11 mouse cellular contexts compared by ENCODE assay signal in the genomic region with DNA sequence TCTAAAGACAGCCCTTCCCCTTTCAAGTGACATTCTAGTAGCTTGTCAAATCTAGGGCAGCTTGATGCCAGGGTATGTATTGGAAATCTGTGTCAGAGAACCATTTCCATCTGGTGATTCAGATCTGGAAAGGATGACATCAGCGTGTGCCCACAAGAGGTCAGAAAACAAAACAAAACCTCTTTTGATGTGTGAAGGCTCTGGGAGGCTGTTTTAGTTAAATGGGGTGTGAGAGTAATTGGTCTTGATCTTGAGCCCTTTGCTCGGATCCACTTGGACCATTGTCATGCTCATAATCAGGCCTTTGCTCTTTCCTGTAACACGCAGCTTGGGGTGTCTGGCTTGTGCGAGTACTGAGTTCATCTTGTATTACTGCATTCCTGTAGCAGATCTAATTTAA. TPM values are rescaled to one million over a fixed set of nuclear protein-coding genes. Genes with fewer than 3 reads are reported as not detected.
DNase-seq lines count a peak whose midpoint lies in the region; ATAC-seq and TF ChIP-seq lines count a peak whose summit lies in the region.
"Had no signal": no experiment of that assay in that cellular context is flagged by ENCODE, and none has a peak within 500 bp of the region (broad histone marks: within the 10 kb centered on the region; RNA-seq: fewer than 3 reads in every experiment).

No protein-coding gene starts in this region.

- H3K36me3 ChIP-seq in embryonic facial prominence, embryonic 13.5 days: peaks cover 5% of the 10 kb centered on the region; the same call in 1 of the 2 replicates
- H3K36me3 ChIP-seq in embryonic facial prominence, embryonic 10.5 days (replicated peaks): peaks cover 11% of the 10 kb centered on the region
- H3K36me3 ChIP-seq in lung, embryonic 15.5 days: 0 out of 2 replicates have a peak, but pooled peaks cover 9% of the 10 kb centered on the region
- H3K36me3 ChIP-seq in embryonic facial prominence, embryonic 15.5 days: no peaks in the 10 kb centered on the region
- peaks cover 1% of the 10 kb centered on the region; the same call in 1 of the 2 replicates for H3K36me3 ChIP-seq in small intestine, adult 2 months (ENCODE audit: control insufficient read depth, insufficient read depth, low read length)
- no peaks in the 10 kb centered on the region for H3K36me3 ChIP-seq in kidney, embryonic 16.5 days (ENCODE audit: insufficient read depth, low read length)

- no peak overlapping the region for H3K4me2 ChIP-seq in embryonic facial prominence, embryonic 13.5 days
- no peak overlapping the region for H3K4me2 ChIP-seq in lung, embryonic 15.5 days
- no peak overlapping the region for H3K4me2 ChIP-seq in embryonic facial prominence, embryonic 15.5 days (replicated peaks)
- H3K4me2 ChIP-seq in kidney, embryonic 16.5 days (replicated peaks; ENCODE audit: low read depth, low read length): no peak overlapping the region
- H3K4me2 ChIP-seq: midbrain, embryonic 11.5 days had no signal

- H3K9me3 ChIP-seq in embryonic facial prominence, embryonic 13.5 days: no peaks in the 10 kb centered on the region
- no peaks in the 10 kb centered on the region for H3K9me3 ChIP-seq in embryonic facial prominence, embryonic 10.5 days
- no peaks in the 10 kb centered on the region for H3K9me3 ChIP-seq in lung, embryonic 15.5 days
- no peaks in the 10 kb centered on the region for H3K9me3 ChIP-seq in embryonic facial prominence, embryonic 15.5 days (replicated peaks)
- H3K9me3 ChIP-seq in kidney, embryonic 16.5 days (ENCODE audit: low read length): no peaks in the 10 kb centered on the region

- ATAC-seq in embryonic facial prominence, embryonic 13.5 days (ENCODE audit: insufficient number of reproducible peaks, insufficient read depth, low FRiP score, low TSS enrichment, low read depth): no peak
- ATAC-seq in lung, embryonic 15.5 days (ENCODE audit: borderline replicate concordance, extremely low read depth, low FRiP score, low TSS enrichment): no peak
- ATAC-seq in embryonic facial prominence, embryonic 15.5 days (ENCODE audit: insufficient number of reproducible peaks, low FRiP score, low TSS enrichment, low read depth): no peak
- no peak for ATAC-seq in kidney, embryonic 16.5 days (ENCODE audit: low FRiP score, low TSS enrichment)

- peaks cover 42% of the 10 kb centered on the region for H3K4me1 ChIP-seq in embryonic facial prominence, embryonic 13.5 days
- H3K4me1 ChIP-seq in embryonic facial prominence, embryonic 10.5 days: peaks cover 43% of the 10 kb centered on the region
- H3K4me1 ChIP-seq in lung, embryonic 15.5 days: peaks cover 58% of the 10 kb centered on the region
- H3K4me1 ChIP-seq in lung, adult 2 months (ENCODE audit: control insufficient read depth, insufficient read depth, low read length): peaks cover 49% of the 10 kb centered on the region
- peaks cover 45% of the 10 kb centered on the region for H3K4me1 ChIP-seq in embryonic facial prominence, embryonic 15.5 days
- peaks cover 30% of the 10 kb centered on the region for H3K4me1 ChIP-seq in small intestine, adult 2 months (ENCODE audit: control insufficient read depth, insufficient read depth, insufficient read length, low read length)
- peaks cover 41% of the 10 kb centered on the region for H3K4me1 ChIP-seq in kidney, embryonic 16.5 days (ENCODE audit: insufficient read depth, low read length)

- DNase-seq in embryonic facial prominence, embryonic 10.5 days (ENCODE audit: low spot score): no peak
- no peak for DNase-seq in lung, adult 2 months
- DNase-seq in spleen, adult 12 weeks (ENCODE audit: low spot score): no peak
- DNase-seq: kidney, postnatal 10 days; right cerebral cortex, postnatal 4 days had no signal

- H3K27ac ChIP-seq in embryonic facial prominence, embryonic 13.5 days: peak overlapping the region; percentile 33; the same call in 1 of the 2 replicates
- H3K27ac ChIP-seq in embryonic facial prominence, embryonic 10.5 days (replicated peaks): no peak overlapping the region
- peak overlapping the region; percentile 52 for H3K27ac ChIP-seq in lung, embryonic 15.5 days
- H3K27ac ChIP-seq in embryonic facial prominence, embryonic 15.5 days (replicated peaks): 0 out of 2 replicates have a peak overlapping the region, but pooled peaks have one; percentile 56
- peak overlapping the region; percentile 44; the same call in 1 of the 2 replicates for H3K27ac ChIP-seq in small intestine, adult 2 months (ENCODE audit: insufficient read depth, low read depth, low read length)
- H3K27ac ChIP-seq in kidney, embryonic 16.5 days (ENCODE audit: low read length): no peak overlapping the region

- H3K27me3 ChIP-seq in embryonic facial prominence, embryonic 13.5 days: no peaks in the 10 kb centered on the region
- H3K27me3 ChIP-seq in embryonic facial prominence, embryonic 10.5 days (replicated peaks; ENCODE audit: low read depth, poor library complexity, severe bottlenecking): no peaks in the 10 kb centered on the region
- no peaks in the 10 kb centered on the region for H3K27me3 ChIP-seq in lung, embryonic 15.5 days
- no peaks in the 10 kb centered on the region for H3K27me3 ChIP-seq in embryonic facial prominence, embryonic 15.5 days
- no peaks in the 10 kb centered on the region for H3K27me3 ChIP-seq in small intestine, adult 2 months (ENCODE audit: control insufficient read depth, insufficient read depth, low read length)
- H3K27me3 ChIP-seq in kidney, embryonic 16.5 days (ENCODE audit: insufficient read depth, low read length): no peaks in the 10 kb centered on the region

- TF ChIP-seq POLR2A in lung, adult 2 months (IDR thresholded peaks at IDR 0.05; ENCODE audit: borderline replicate concordance, extremely low read depth, low read depth, low read length): no peak
- TF ChIP-seq POLR2A in small intestine, adult 2 months (IDR thresholded peaks at IDR 0.05; ENCODE audit: low read depth, low read length): no peak

- H3K9ac ChIP-seq in embryonic facial prominence, embryonic 13.5 days: no peak overlapping the region
- H3K9ac ChIP-seq in lung, embryonic 15.5 days: no peak overlapping the region
- no peak overlapping the region for H3K9ac ChIP-seq in embryonic facial prominence, embryonic 15.5 days
- H3K9ac ChIP-seq in kidney, embryonic 16.5 days (replicated peaks; ENCODE audit: low read length): no peak overlapping the region

- no peak overlapping the region for H3K4me3 ChIP-seq in embryonic facial prominence, embryonic 13.5 days
- no peak overlapping the region for H3K4me3 ChIP-seq in embryonic facial prominence, embryonic 10.5 days
- H3K4me3 ChIP-seq in lung, embryonic 15.5 days: no peak overlapping the region
- no peak overlapping the region for H3K4me3 ChIP-seq in lung, adult 2 months (replicated peaks; ENCODE audit: extremely low read depth, low read depth, low read length)
- no peak overlapping the region for H3K4me3 ChIP-seq in embryonic facial prominence, embryonic 15.5 days (replicated peaks)
- H3K4me3 ChIP-seq in small intestine, adult 2 months (ENCODE audit: low read depth, low read length): no peak overlapping the region
- no peak overlapping the region for H3K4me3 ChIP-seq in kidney, embryonic 16.5 days (ENCODE audit: low read length)

- 40% methylated on average over 4 of the region's 4 CpGs for WGBS in embryonic facial prominence, embryonic 13.5 days
- whole genome bisulfite sequencing in embryonic facial prominence, embryonic 10.5 days: 50% methylated on average over 4 of the region's 4 CpGs
- WGBS in lung, embryonic 15.5 days: 34% methylated on average over 4 of the region's 4 CpGs
- WGBS in lung, adult 2 months: 12% methylated on average over 4 of the region's 4 CpGs
- 41% methylated on average over 4 of the region's 4 CpGs for WGBS in embryonic facial prominence, embryonic 15.5 days
- WGBS in small intestine, adult 2 months: 25% methylated on average over 4 of the region's 4 CpGs
- 45% methylated on average over 4 of the region's 4 CpGs for WGBS in kidney, embryonic 16.5 days

- TF ChIP-seq CTCF in lung, adult 2 months (IDR thresholded peaks at IDR 0.05; ENCODE audit: insufficient read depth, low read length): no peak
- TF ChIP-seq CTCF in small intestine, adult 2 months (IDR thresholded peaks at IDR 0.05; ENCODE audit: extremely low read depth, insufficient read length, insufficient replicate concordance, low read depth, low read length): no peak

RNA-seq across cellular contexts. Expression of gene Mapk14, which starts 7.1 kb away (rescaled TPM):
- polyA plus RNA-seq in embryonic facial prominence, embryonic 13.5 days (2015; fragmentation: Nextera tagmentation; extraction: Ambion mirVana): 41.6 and 42.5 TPM in 2 replicates
- polyA plus RNA-seq in embryonic facial prominence, embryonic 10.5 days (2016; fragmentation: Nextera tagmentation; extraction: Ambion mirVana): 48.1 and 50.7 TPM in 2 replicates
- polyA plus RNA-seq in lung, embryonic 15.5 days (2015; fragmentation: Nextera tagmentation; extraction: Ambion mirVana): 53.3 and 55.6 TPM in 2 replicates
- 74.3 and 97.5 TPM in 2 replicates for polyA plus RNA-seq in lung, adult 2 months (2012; rRNA removed)
- polyA plus RNA-seq in embryonic facial prominence, embryonic 15.5 days (2015; fragmentation: Nextera tagmentation; extraction: Ambion mirVana): 46.7 and 48.1 TPM in 2 replicates
- polyA plus RNA-seq in small intestine, adult 2 months (2012; rRNA removed): 30.8 and 47.8 TPM in 2 replicates
- polyA plus RNA-seq in kidney, embryonic 16.5 days (2015; fragmentation: Nextera tagmentation; extraction: Ambion mirVana): 42.6 and 44.3 TPM in 2 replicates

RNA-seq across cellular contexts. Expression of gene Slc26a8, which starts 8.2 kb away (rescaled TPM):
- polyA plus RNA-seq in embryonic facial prominence, embryonic 13.5 days (2015; fragmentation: Nextera tagmentation; extraction: Ambion mirVana): 0.43 and 0.46 TPM in 2 replicates
- 0.21 and 0.77 TPM in 2 replicates for polyA plus RNA-seq in embryonic facial prominence, embryonic 10.5 days (2016; fragmentation: Nextera tagmentation; extraction: Ambion mirVana)
- 0.47 and 0.58 TPM in 2 replicates for polyA plus RNA-seq in lung, embryonic 15.5 days (2015; fragmentation: Nextera tagmentation; extraction: Ambion mirVana)
- 0.40 and 1.2 TPM in 2 replicates for polyA plus RNA-seq in lung, adult 2 months (2012; rRNA removed)
- 0.35 and 0.80 TPM in 2 replicates for polyA plus RNA-seq in embryonic facial prominence, embryonic 15.5 days (2015; fragmentation: Nextera tagmentation; extraction: Ambion mirVana)
- 0.08 and 0.14 TPM in 2 replicates for polyA plus RNA-seq in small intestine, adult 2 months (2012; rRNA removed)
- 0.46 and 0.53 TPM in 2 replicates for polyA plus RNA-seq in kidney, embryonic 16.5 days (2015; fragmentation: Nextera tagmentation; extraction: Ambion mirVana)

RNA-seq across cellular contexts. Expression of gene AC170998.1, which starts 27.6 kb away (rescaled TPM):
- polyA plus RNA-seq in embryonic facial prominence, embryonic 13.5 days (2015; fragmentation: Nextera tagmentation; extraction: Ambion mirVana): 4.1 and 5.3 TPM in 2 replicates
- 3.3 and 3.6 TPM in 2 replicates for polyA plus RNA-seq in embryonic facial prominence, embryonic 10.5 days (2016; fragmentation: Nextera tagmentation; extraction: Ambion mirVana)
- polyA plus RNA-seq in lung, embryonic 15.5 days (2015; fragmentation: Nextera tagmentation; extraction: Ambion mirVana): 2.5 and 3.0 TPM in 2 replicates
- 0.77 and 1.5 TPM in 2 replicates for polyA plus RNA-seq in lung, adult 2 months (2012; rRNA removed)
- polyA plus RNA-seq in embryonic facial prominence, embryonic 15.5 days (2015; fragmentation: Nextera tagmentation; extraction: Ambion mirVana): 2.3 and 3.4 TPM in 2 replicates
- 0.19 and 0.55 TPM in 2 replicates for polyA plus RNA-seq in small intestine, adult 2 months (2012; rRNA removed)
- 1.8 and 4.2 TPM in 2 replicates for polyA plus RNA-seq in kidney, embryonic 16.5 days (2015; fragmentation: Nextera tagmentation; extraction: Ambion mirVana)

Comparison
In these comparisons a context has a peak if more than half of its experiments do, and no peak if none do; other contexts are left out.
1. H3K27ac ChIP-seq: peak in embryonic facial prominence, embryonic 13.5 days (single experiment), lung, embryonic 15.5 days (single experiment), embryonic facial prominence, embryonic 15.5 days (single experiment) and small intestine, adult 2 months (single experiment); none in embryonic facial prominence, embryonic 10.5 days (single experiment) and kidney, embryonic 16.5 days (single experiment).